Mouse (Mus musculus) E14TG2a.4 (cell line): ENCODE measurements around the gene Fam129b.

ENCODE experiments used
- H3K27me3 ChIP-seq: 2 replicates; pipeline ENCODE4 v1.6.1; 2014; ENCODE audit warnings: low read length, control low read depth; ENCODE audit not compliant: insufficient read depth
- H3K36me3 ChIP-seq: 2 replicates; pipeline ENCODE4 v1.6.1; 2014; ENCODE audit warnings: low read length, control low read depth; ENCODE audit not compliant: insufficient read depth
- H3K4me1 ChIP-seq: replicated peaks from 2 replicates; pipeline ENCODE4 v1.6.1; 2014; ENCODE audit warnings: low read depth, low read length, control low read depth
- H3K4me3 ChIP-seq: replicated peaks from 2 replicates; pipeline ENCODE4 v1.5.1; 2014; ENCODE audit warnings: mild to moderate bottlenecking, low read length
- H3K9me3 ChIP-seq: 2 replicates; pipeline ENCODE4 v1.6.1; 2014; ENCODE audit warnings: low read length, control low read depth
- CTCF ChIP-seq: conservative IDR thresholded peaks from 2 replicates; pipeline ENCODE4 v1.5.1; 2014; ENCODE audit warnings: low read length
- NANOG ChIP-seq: IDR thresholded peaks from 2 replicates; pipeline ENCODE4 v1.6.1; 2014; ENCODE audit warnings: borderline replicate concordance, low read length, mixed read lengths
- POU5F1 ChIP-seq: IDR thresholded peaks from 2 replicates; pipeline ENCODE4 v1.6.1; 2014; ENCODE audit warnings: low read length, borderline replicate concordance

Fam129b gene

GRCm38 (mm10) chr2:32878396-32878795 is 2.5 kb downstream of the Fam129b start:
- Histone ChIP-seq H3K36me3 (peaks cover 29% of the 10 kb centered on the region), H3K4me3 (peak overlapping the region; percentile 95), H3K27me3 (0 out of 2 replicates have a peak, but pooled peaks cover 10% of the 10 kb centered on the region), H3K9me3 (no peaks in the 10 kb centered on the region), H3K4me1 (peaks cover 94% of the 10 kb centered on the region)
- TF ChIP-seq CTCF (no peak), NANOG (no peak), POU5F1 (no peak)

DNA sequence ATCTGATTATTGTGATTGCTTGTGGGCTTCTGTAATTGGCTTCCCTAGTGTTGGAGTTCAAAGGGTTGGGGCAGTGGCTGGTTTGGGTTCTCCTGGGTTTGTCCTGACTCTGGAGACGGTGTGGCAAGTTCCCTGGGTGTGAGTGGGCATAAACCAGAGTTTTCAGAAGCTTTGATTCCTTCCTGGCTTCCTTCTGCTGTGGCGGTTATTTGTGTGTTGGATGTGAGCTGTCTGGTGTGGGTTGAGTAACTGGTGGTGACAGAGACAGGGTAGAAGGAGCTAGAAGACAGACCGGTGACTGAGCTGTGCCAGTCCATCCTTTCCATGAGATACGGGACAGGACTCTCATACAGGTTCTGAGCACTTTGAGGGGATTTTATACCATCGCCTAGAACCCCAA is 3.7 kb downstream of the Fam129b start:
- Histone ChIP-seq H3K9me3 (no peaks in the 10 kb centered on the region), H3K36me3 (peaks cover 33% of the 10 kb centered on the region), H3K27me3 (0 out of 2 replicates have a peak, but pooled peaks cover under 1% of the 10 kb centered on the region), H3K4me1 (peaks cover 94% of the 10 kb centered on the region), H3K4me3 (peak overlapping the region; percentile 95)
- no peak for TF ChIP-seq POU5F1
- no peak for TF ChIP-seq NANOG
- no peak for TF ChIP-seq CTCF

DNA sequence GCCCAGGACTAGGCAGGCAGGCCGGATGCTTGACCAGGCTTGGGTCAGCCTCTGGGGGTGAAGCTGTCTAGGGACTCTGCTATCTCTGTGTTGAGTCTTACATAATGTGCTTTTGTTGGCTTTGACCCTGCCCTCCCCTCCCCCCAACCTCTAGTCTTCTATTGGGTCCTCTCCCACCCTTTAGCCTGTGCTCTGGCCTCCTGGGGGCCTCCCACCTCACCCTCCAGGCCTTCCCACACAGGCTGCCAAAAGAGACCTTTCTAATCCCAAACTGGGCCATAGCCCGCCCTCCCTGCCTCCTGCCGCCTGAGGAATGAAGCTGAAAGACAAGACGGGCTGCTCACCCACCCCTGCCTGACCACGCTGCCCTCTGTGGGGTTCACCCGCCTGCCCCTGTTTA is 5.1 kb downstream of the Fam129b start:
- Histone ChIP-seq H3K27me3 (no peaks in the 10 kb centered on the region), H3K4me3 (peak overlapping the region; percentile 95), H3K9me3 (no peaks in the 10 kb centered on the region), H3K4me1 (peaks cover 94% of the 10 kb centered on the region), H3K36me3 (peaks cover 41% of the 10 kb centered on the region)
- TF ChIP-seq CTCF (no peak), NANOG (no peak), POU5F1 (no peak)

GRCm38 (mm10) chr2:32881723-32882122 is 5.8 kb downstream of the Fam129b start:
- Histone ChIP-seq H3K27me3 (no peaks in the 10 kb centered on the region), H3K4me1 (peaks cover 94% of the 10 kb centered on the region), H3K9me3 (no peaks in the 10 kb centered on the region), H3K36me3 (peaks cover 45% of the 10 kb centered on the region), H3K4me3 (peak overlapping the region; percentile 95)
- TF ChIP-seq POU5F1 (no peak), CTCF (no peak), NANOG (no peak)

GRCm38 (mm10) chr2:32882283-32883043 is 6.5 kb downstream of the Fam129b start:
- Histone ChIP-seq H3K9me3 (no peaks in the 10 kb centered on the region), H3K4me3 (peak overlapping the region; percentile 45), H3K36me3 (peaks cover 45% of the 10 kb centered on the region)

GRCm38 (mm10) chr2:32884745-32885144 is 8.8 kb downstream of the Fam129b start:
- no peaks in the 10 kb centered on the region for H3K9me3 ChIP-seq
- H3K27me3 ChIP-seq, result no peaks in the 10 kb centered on the region
- H3K4me1 ChIP-seq, result peaks cover 91% of the 10 kb centered on the region
- H3K36me3 ChIP-seq, result peaks cover 50% of the 10 kb centered on the region
- TF ChIP-seq NANOG, result no peak
- TF ChIP-seq CTCF, result no peak
- no peak for TF ChIP-seq POU5F1
- peak overlapping the region; percentile 21 for H3K4me3 ChIP-seq

More at GRCm38 (mm10) chr2:32882283-32883043, 6.5 kb downstream of the Fam129b start:
- H3K4me1 ChIP-seq, result peaks cover 92% of the 10 kb centered on the region
- no peaks in the 10 kb centered on the region for H3K27me3 ChIP-seq
- TF ChIP-seq NANOG (no peak), CTCF (no peak), POU5F1 (no peak)

- no peak for TF ChIP-seq POU5F1
- no peak for TF ChIP-seq CTCF
- no peak for TF ChIP-seq NANOG
- H3K4me1 ChIP-seq, result peaks cover 92% of the 10 kb centered on the region
- H3K4me3 ChIP-seq, result no peak overlapping the region
- H3K27me3 ChIP-seq, result no peaks in the 10 kb centered on the region
- no peaks in the 10 kb centered on the region for H3K9me3 ChIP-seq
- peaks cover 50% of the 10 kb centered on the region for H3K36me3 ChIP-seq
Measured at GRCm38 (mm10) chr2:32888029-32888428, 12.1 kb downstream of the Fam129b start.

DNA sequence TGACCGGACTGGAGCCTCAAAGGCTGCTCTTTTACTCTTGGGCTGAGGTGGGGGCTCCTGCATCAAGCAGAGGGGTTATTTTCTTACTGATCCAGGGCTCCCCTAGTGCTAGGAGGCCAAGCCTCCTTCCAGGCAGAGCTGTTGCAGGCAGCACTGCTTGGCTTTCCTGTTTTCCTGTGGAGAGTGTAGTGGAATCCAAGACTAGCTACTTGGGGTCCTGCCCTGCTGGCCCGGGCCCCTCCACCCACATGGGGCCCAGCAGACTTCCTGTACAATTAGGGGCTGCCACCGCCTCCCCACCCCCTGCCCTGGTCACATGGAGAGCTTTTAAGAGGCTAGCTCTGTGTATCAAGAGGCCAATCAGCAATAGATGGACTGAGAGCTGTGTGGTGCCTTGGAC is 12.6 kb downstream of the Fam129b start:
- Histone ChIP-seq H3K4me1 (peaks cover 92% of the 10 kb centered on the region), H3K36me3 (peaks cover 53% of the 10 kb centered on the region), H3K27me3 (no peaks in the 10 kb centered on the region), H3K4me3 (no peak overlapping the region), H3K9me3 (no peaks in the 10 kb centered on the region)
- TF ChIP-seq POU5F1, result no peak
- TF ChIP-seq CTCF, result no peak
- no peak for TF ChIP-seq NANOG
